Mouse (Mus musculus): ENCODE data around the gene Slc5a6. TPM values are rescaled to one million over a fixed set of nuclear protein-coding genes. Genes with fewer than 3 reads are reported as not detected.

Gene Slc5a6
- polyA plus RNA-seq (2012; ENCODE audit: insufficient read depth, insufficient read length, low replicate concordance, missing spikeins) = not detected in 2 replicates

- Histone ChIP-seq H3K27ac (ENCODE audit: insufficient read depth, low read depth, low read length) (peak within 1 kb of the TSS; percentile 98), H3K4me1 (ENCODE audit: control insufficient read depth, insufficient read depth, low read length) (no peaks in the 10 kb centered on the region), H3K4me3 (ENCODE audit: insufficient read depth, low read depth, low read length) (peak within 1 kb of the TSS; percentile 89)
- under 1% methylated on average over 23 of the region's 23 CpGs for WGBS
- no peak for TF ChIP-seq POLR2A (IDR thresholded peaks at IDR 0.05; ENCODE audit: insufficient read depth, low read depth, low read length)
- peak; percentile 46 for TF ChIP-seq CTCF (IDR thresholded peaks at IDR 0.05; ENCODE audit: insufficient read depth, low read depth, low read length)
These were observed at the start of gene Slc5a6 for GRCm38 (mm10) chr5:31048763-31049641. Slc5a6 (minus strand) TSS chr5:31048924.

- no peak for TF ChIP-seq POLR2A (IDR thresholded peaks at IDR 0.05; ENCODE audit: insufficient read depth, low read depth, low read length)
- TF ChIP-seq CTCF (IDR thresholded peaks at IDR 0.05; ENCODE audit: insufficient read depth, low read depth, low read length) = peak; percentile 25; the same call in 1 of the 2 replicates
- H3K27ac ChIP-seq (ENCODE audit: insufficient read depth, low read depth, low read length) = no peak overlapping the region
- WGBS = 30% methylated on average over 11 of the region's 11 CpGs
- peaks cover 39% of the 10 kb centered on the region for H3K4me1 ChIP-seq (ENCODE audit: control insufficient read depth, insufficient read depth, low read length)
- peak overlapping the region; percentile 32; the same call in 1 of the 2 replicates for H3K4me3 ChIP-seq (ENCODE audit: insufficient read depth, low read depth, low read length)
These were observed 47.2 kb upstream of the Slc5a6 start for GRCm38 (mm10) chr5:31095711-31096480.

DNA sequence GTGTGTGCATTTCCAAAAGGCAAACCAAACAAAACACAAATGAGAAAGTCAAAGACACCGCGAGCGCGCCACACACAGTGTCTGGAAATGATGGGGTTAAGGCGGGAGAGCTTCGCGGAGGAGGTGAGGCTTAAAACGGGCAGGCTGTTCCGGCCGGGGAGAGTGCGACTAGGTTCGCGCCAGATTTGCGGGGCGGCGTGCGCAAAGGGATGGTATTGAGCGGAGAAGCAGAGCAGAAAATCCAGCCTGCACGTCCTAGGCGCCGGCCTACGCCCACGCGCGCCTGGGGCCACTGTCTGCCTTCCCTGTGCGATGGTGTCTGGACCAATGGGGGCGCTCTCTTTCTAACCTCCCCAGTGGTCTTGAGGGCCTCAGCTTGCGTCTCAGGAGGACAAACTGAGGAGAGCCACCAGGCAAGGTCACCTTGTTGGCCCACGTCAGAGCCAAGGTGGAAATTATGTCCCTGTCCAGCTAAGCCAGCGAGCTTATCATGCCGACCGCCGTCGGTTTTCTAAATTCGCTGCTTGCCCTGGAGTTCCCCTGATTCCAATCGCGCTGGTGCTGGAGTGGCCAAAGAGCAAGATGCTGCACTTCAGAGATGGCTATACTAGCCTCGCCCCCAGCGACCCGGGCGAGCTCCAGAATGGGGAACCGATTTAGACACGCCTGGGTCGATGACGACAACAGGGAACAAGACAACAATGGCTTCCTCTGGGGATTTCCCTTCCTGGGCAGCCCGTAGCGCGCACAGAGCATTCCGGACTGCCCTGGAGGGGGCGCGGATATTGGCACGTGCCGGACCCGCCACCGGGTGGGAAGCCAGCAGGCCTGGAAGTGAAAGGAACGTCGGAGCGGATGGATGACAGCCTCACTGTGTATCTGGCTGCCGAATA is 46.3 kb upstream of the Slc5a6 start:
- Histone ChIP-seq H3K27ac (ENCODE audit: insufficient read depth, low read depth, low read length) (no peak overlapping the region), H3K4me1 (ENCODE audit: control insufficient read depth, insufficient read depth, low read length) (peaks cover 39% of the 10 kb centered on the region), H3K4me3 (ENCODE audit: insufficient read depth, low read depth, low read length) (peak overlapping the region; percentile 32)
- TF ChIP-seq POLR2A (IDR thresholded peaks at IDR 0.05; ENCODE audit: insufficient read depth, low read depth, low read length) (no peak), CTCF (IDR thresholded peaks at IDR 0.05; ENCODE audit: insufficient read depth, low read depth, low read length) (no peak; the same call in 1 of the 2 replicates)
- 1% methylated on average over 59 of the region's 59 CpGs for WGBS

DNA sequence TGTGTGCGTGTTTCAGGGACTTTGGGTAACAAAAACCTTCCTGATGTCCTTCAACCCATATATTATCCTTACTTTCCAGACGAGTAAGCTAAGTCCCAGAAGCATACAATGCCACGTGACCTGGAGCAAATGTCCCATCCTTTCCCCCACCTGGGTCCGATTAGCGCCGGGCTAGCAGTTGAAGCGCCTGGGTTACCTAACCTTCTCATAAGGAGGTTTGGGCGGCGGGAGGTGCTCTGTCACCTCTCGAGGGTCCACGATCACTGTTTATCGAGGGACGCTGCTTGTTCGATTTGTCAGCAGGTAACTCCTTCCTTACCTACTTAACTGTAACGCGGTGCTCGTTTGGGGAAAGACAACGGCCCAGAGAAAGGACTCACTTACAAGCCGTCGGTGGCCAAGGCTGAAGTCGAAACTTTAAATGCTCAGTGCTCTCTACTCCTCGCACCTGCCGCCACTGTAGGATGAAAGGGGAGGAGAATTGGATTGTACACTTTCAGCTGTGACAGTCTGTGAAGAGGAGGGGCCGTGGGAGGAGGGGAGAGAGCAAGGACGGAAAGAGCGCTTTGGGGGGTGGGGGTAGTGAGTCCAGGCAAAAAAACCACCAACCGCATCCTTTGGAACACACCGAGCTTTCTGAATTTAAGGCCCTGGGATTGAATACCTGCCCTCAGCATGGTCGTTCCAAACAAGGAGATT is 45.5 kb upstream of the Slc5a6 start:
- WGBS = 3% methylated on average over 29 of the region's 29 CpGs
- Histone ChIP-seq H3K4me1 (ENCODE audit: control insufficient read depth, insufficient read depth, low read length) (peaks cover 39% of the 10 kb centered on the region), H3K27ac (ENCODE audit: insufficient read depth, low read depth, low read length) (no peak overlapping the region), H3K4me3 (ENCODE audit: insufficient read depth, low read depth, low read length) (peak overlapping the region; percentile 32)
- TF ChIP-seq CTCF (IDR thresholded peaks at IDR 0.05; ENCODE audit: insufficient read depth, low read depth, low read length) (no peak), POLR2A (IDR thresholded peaks at IDR 0.05; ENCODE audit: insufficient read depth, low read depth, low read length) (no peak)

GRCm38 (mm10) chr5:31093151-31094041 is 44.7 kb upstream of the Slc5a6 start:
- H3K4me3 ChIP-seq (ENCODE audit: insufficient read depth, low read depth, low read length) = peak overlapping the region; percentile 36
- no peak overlapping the region for H3K27ac ChIP-seq (ENCODE audit: insufficient read depth, low read depth, low read length)
- WGBS = under 1% methylated on average over 54 of the region's 54 CpGs
- peaks cover 39% of the 10 kb centered on the region for H3K4me1 ChIP-seq (ENCODE audit: control insufficient read depth, insufficient read depth, low read length)
- TF ChIP-seq CTCF (IDR thresholded peaks at IDR 0.05; ENCODE audit: insufficient read depth, low read depth, low read length) (no peak), POLR2A (IDR thresholded peaks at IDR 0.05; ENCODE audit: insufficient read depth, low read depth, low read length) (no peak)

DNA sequence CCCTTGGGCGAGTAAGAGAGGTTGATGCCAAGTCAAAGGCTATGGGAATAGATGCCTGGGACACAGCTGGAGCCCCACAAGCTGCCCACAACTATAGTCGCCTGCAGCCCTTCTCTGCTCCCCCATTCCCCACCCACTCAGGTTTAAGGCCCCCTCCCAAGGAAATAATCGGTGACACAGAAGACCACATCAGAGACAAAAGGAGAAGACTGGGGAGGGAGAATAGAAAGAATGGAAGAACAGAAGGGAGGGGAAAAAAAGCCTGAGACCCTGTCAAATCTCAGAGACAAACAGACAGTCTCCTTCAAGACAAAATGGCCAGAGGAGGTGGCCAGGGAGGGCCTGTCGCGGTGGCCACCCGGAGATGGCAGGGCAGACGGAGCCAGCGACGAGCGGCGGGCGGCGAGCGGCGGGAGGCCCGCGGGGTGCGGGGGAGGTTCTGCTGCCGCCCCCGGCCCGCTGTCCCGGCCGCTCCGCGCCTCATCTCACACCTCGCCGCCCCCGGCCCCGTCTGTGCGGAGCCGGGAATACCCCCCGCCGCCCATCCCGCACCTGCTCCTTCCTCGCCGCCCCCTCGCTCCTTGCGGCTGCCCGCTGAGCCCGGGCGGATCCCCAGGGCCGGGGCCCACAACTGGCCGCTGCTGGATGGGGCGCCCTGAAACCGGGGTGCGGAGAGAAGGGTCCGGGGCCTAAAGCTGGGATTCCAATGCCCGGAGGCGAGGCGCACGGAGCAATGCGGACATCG is 43.7 kb upstream of the Slc5a6 start:
- H3K27ac ChIP-seq (ENCODE audit: insufficient read depth, low read depth, low read length) = no peak overlapping the region
- H3K4me3 ChIP-seq (ENCODE audit: insufficient read depth, low read depth, low read length) = peak overlapping the region; percentile 36
- H3K4me1 ChIP-seq (ENCODE audit: control insufficient read depth, insufficient read depth, low read length) = peaks cover 39% of the 10 kb centered on the region
- TF ChIP-seq CTCF (IDR thresholded peaks at IDR 0.05; ENCODE audit: insufficient read depth, low read depth, low read length) (no peak), POLR2A (IDR thresholded peaks at IDR 0.05; ENCODE audit: insufficient read depth, low read depth, low read length) (no peak)
- WGBS = 6% methylated on average over 53 of the region's 53 CpGs

- Histone ChIP-seq H3K4me3 (ENCODE audit: insufficient read depth, low read depth, low read length) (no peak overlapping the region), H3K4me1 (ENCODE audit: control insufficient read depth, insufficient read depth, low read length) (peaks cover 4% of the 10 kb centered on the region; the same call in 1 of the 2 replicates), H3K27ac (ENCODE audit: insufficient read depth, low read depth, low read length) (no peak overlapping the region)
- no peak for TF ChIP-seq CTCF (IDR thresholded peaks at IDR 0.05; ENCODE audit: insufficient read depth, low read depth, low read length)
- TF ChIP-seq POLR2A (IDR thresholded peaks at IDR 0.05; ENCODE audit: insufficient read depth, low read depth, low read length) = no peak
- 70% methylated on average over 2 of the region's 2 CpGs for WGBS
These were observed 38.4 kb upstream of the Slc5a6 start for GRCm38 (mm10) chr5:31087131-31087530.

Data from olfactory bulb, adult 2 months (tissue).